Mouse (Mus musculus) intestine, embryonic 16.5 days (tissue): ENCODE results near the gene Tmem125. TPM values are rescaled to one million over a fixed set of nuclear protein-coding genes. Genes with fewer than 3 reads are reported as not detected.

ENCODE experiments used
- ATAC-seq: fragments of 200-750 bp; cut with Nextera tagmentation; 2 replicates; pipeline ENCODE4 v1.8.0; 2017; ENCODE audit warnings: moderate TSS enrichment, moderate library complexity
- H3K27ac ChIP-seq: fragments of 300-500 bp; sonication (generic); 2 replicates; pipeline ENCODE4 v1.5.1; 2014; ENCODE audit warnings: mild to moderate bottlenecking, low read length
- H3K27me3 ChIP-seq: fragments of 300-500 bp; sonication (generic); replicated peaks from 2 replicates; pipeline ENCODE4 v1.6.1; 2014; ENCODE audit warnings: low read length, control low read depth, mixed read lengths; ENCODE audit not compliant: control insufficient read depth, insufficient read depth
- H3K36me3 ChIP-seq: fragments of 300-500 bp; sonication (generic); 2 replicates; pipeline ENCODE4 v1.6.1; 2014; ENCODE audit warnings: low read length, control low read depth; ENCODE audit not compliant: control insufficient read depth, insufficient read depth
- H3K4me1 ChIP-seq: fragments of 300-500 bp; sonication (generic); 2 replicates; pipeline ENCODE4 v1.6.1; 2014; ENCODE audit warnings: low read length, control low read depth, mixed read lengths; ENCODE audit not compliant: control insufficient read depth, insufficient read depth
- H3K4me2 ChIP-seq: fragments of 300-500 bp; sonication (generic); 2 replicates; pipeline ENCODE4 v1.6.1; 2014; ENCODE audit warnings: low read depth, low read length, control low read depth
- H3K4me3 ChIP-seq: fragments of 300-500 bp; sonication (generic); 2 replicates; pipeline ENCODE4 v1.5.1; 2014; ENCODE audit warnings: mild to moderate bottlenecking, low read length
- H3K9ac ChIP-seq: fragments of 300-500 bp; sonication (generic); 2 replicates; pipeline ENCODE4 v1.6.1; 2014; ENCODE audit warnings: low read depth, low read length
- H3K9me3 ChIP-seq: fragments of 300-500 bp; sonication (generic); 2 replicates; pipeline ENCODE4 v1.6.1; 2016; ENCODE audit warnings: low read length, control low read depth; ENCODE audit not compliant: control insufficient read depth
- WGBS: fragments of 180-500 bp; shearing (Covaris S2); extraction: QIAGEN DNeasy Blood & Tissue Kit; methylation state at CpG from one replicate; pipeline ENCODE4 v1.1.7; 2014; 5-methylcytosine and 5-hydroxymethylcytosine counted together
- polyA plus RNA-seq: library from polyadenylated mRNA; unstranded; fragments of >200 nt; fragmentation: Nextera tagmentation; extraction: Ambion mirVana; gene quantifications from 2 replicates; pipeline ENCODE4 v1.2.1, GENCODE M21; 2015

The Tmem125 gene
- polyA plus RNA-seq, 1 experiment from 2014 or later, result 20.0 TPM

GRCm38 (mm10) chr4:118542510-118543157, 1.2 kb downstream of the Tmem125 start:
- H3K9ac ChIP-seq, result peak overlapping the region; percentile 67
- H3K4me1 ChIP-seq, result peaks cover 7% of the 10 kb centered on the region; the same call in 1 of the 2 replicates

GRCm38 (mm10) chr4:118539904-118540303, 3.9 kb downstream of the Tmem125 start:
- WGBS, result 37% methylated on average over 10 of the region's 10 CpGs
- Histone ChIP-seq H3K27me3 (no peaks in the 10 kb centered on the region), H3K27ac (no peak overlapping the region), H3K9ac (no peak overlapping the region), H3K4me3 (no peak overlapping the region), H3K9me3 (no peaks in the 10 kb centered on the region), H3K36me3 (no peaks in the 10 kb centered on the region), H3K4me2 (no peak overlapping the region), H3K4me1 (peaks cover 9% of the 10 kb centered on the region)
- no peak for ATAC-seq

More at GRCm38 (mm10) chr4:118542510-118543157, 1.2 kb downstream of the Tmem125 start:
- Histone ChIP-seq H3K27ac (peak overlapping the region; percentile 79), H3K4me2 (peak overlapping the region; percentile 59), H3K36me3 (no peaks in the 10 kb centered on the region), H3K9me3 (no peaks in the 10 kb centered on the region), H3K4me3 (peak overlapping the region; percentile 47), H3K27me3 (no peaks in the 10 kb centered on the region)
- ATAC-seq, result no peak
- 50% methylated on average over 9 of the region's 9 CpGs for WGBS

GRCm38 (mm10) chr4:118537801-118538200, 6.0 kb downstream of the Tmem125 start:
- peak overlapping the region; percentile 41 for H3K27ac ChIP-seq
- H3K4me3 ChIP-seq, result no peak overlapping the region
- peak; percentile 22; the same call in 1 of the 2 replicates for ATAC-seq
- H3K9me3 ChIP-seq, result no peaks in the 10 kb centered on the region
- no peaks in the 10 kb centered on the region for H3K36me3 ChIP-seq
- peaks cover 9% of the 10 kb centered on the region for H3K4me1 ChIP-seq
- H3K27me3 ChIP-seq, result no peaks in the 10 kb centered on the region
- WGBS, result 28% methylated on average over 6 of the region's 6 CpGs
- no peak overlapping the region for H3K9ac ChIP-seq
- H3K4me2 ChIP-seq, result no peak overlapping the region

- no peak overlapping the region for H3K27ac ChIP-seq
- H3K27me3 ChIP-seq, result no peaks in the 10 kb centered on the region
- no peak overlapping the region for H3K4me2 ChIP-seq
- no peaks in the 10 kb centered on the region for H3K36me3 ChIP-seq
- peaks cover 9% of the 10 kb centered on the region for H3K4me1 ChIP-seq
- WGBS, result 86% methylated on average over 6 of the region's 6 CpGs
- no peak for ATAC-seq
- no peak overlapping the region for H3K4me3 ChIP-seq
- H3K9ac ChIP-seq, result no peak overlapping the region
- no peaks in the 10 kb centered on the region for H3K9me3 ChIP-seq
These were observed 8.2 kb downstream of the Tmem125 start for GRCm38 (mm10) chr4:118535610-118536009.

GRCm38 (mm10) chr4:118533605-118534004, 10.2 kb downstream of the Tmem125 start:
- H3K27ac ChIP-seq, result no peak overlapping the region
- no peaks in the 10 kb centered on the region for H3K9me3 ChIP-seq
- ATAC-seq, result no peak
- H3K9ac ChIP-seq, result no peak overlapping the region
- no peak overlapping the region for H3K4me2 ChIP-seq
- 87% methylated on average over 7 of the region's 7 CpGs for WGBS
- no peaks in the 10 kb centered on the region for H3K36me3 ChIP-seq
- H3K4me3 ChIP-seq, result no peak overlapping the region
- peaks cover 9% of the 10 kb centered on the region for H3K4me1 ChIP-seq
- no peaks in the 10 kb centered on the region for H3K27me3 ChIP-seq

- H3K4me1 ChIP-seq, result peaks cover 5% of the 10 kb centered on the region
- no peak overlapping the region for H3K27ac ChIP-seq
- no peak overlapping the region for H3K4me2 ChIP-seq
- H3K4me3 ChIP-seq, result no peak overlapping the region
- no peak overlapping the region for H3K9ac ChIP-seq
- no peak for ATAC-seq
- no peaks in the 10 kb centered on the region for H3K36me3 ChIP-seq
- WGBS, result 54% methylated on average over 3 of the region's 4 CpGs
- H3K27me3 ChIP-seq, result no peaks in the 10 kb centered on the region
- no peaks in the 10 kb centered on the region for H3K9me3 ChIP-seq
These were observed 10.7 kb downstream of the Tmem125 start for GRCm38 (mm10) chr4:118533156-118533555.

GRCm38 (mm10) chr4:118532663-118533062, 11.2 kb downstream of the Tmem125 start:
- H3K4me2 ChIP-seq, result no peak overlapping the region
- peaks cover 2% of the 10 kb centered on the region for H3K4me1 ChIP-seq
- no peaks in the 10 kb centered on the region for H3K9me3 ChIP-seq
- WGBS, result 72% methylated on average over 5 of the region's 5 CpGs
- H3K27me3 ChIP-seq, result no peaks in the 10 kb centered on the region
- ATAC-seq, result no peak
- no peak overlapping the region for H3K4me3 ChIP-seq
- no peak overlapping the region for H3K9ac ChIP-seq
- H3K27ac ChIP-seq, result no peak overlapping the region
- no peaks in the 10 kb centered on the region for H3K36me3 ChIP-seq

GRCm38 (mm10) chr4:118527720-118528119, 16.1 kb downstream of the Tmem125 start:
- peak overlapping the region; percentile 51 for H3K4me3 ChIP-seq

GRCm38 (mm10) chr4:118527335-118527681, 16.5 kb downstream of the Tmem125 start:
- WGBS, result 37% methylated on average over 5 of the region's 5 CpGs
- Histone ChIP-seq H3K4me3 (peak overlapping the region; percentile 51), H3K4me2 (peak overlapping the region; percentile 60), H3K9me3 (no peaks in the 10 kb centered on the region), H3K27me3 (no peaks in the 10 kb centered on the region), H3K4me1 (peaks cover 12% of the 10 kb centered on the region), H3K27ac (peak overlapping the region; percentile 94), H3K9ac (peak overlapping the region; percentile 70), H3K36me3 (no peaks in the 10 kb centered on the region)
- ATAC-seq, result peak; percentile 43

More at GRCm38 (mm10) chr4:118527720-118528119, 16.1 kb downstream of the Tmem125 start:
- H3K4me2 ChIP-seq, result peak overlapping the region; percentile 60
- H3K27me3 ChIP-seq, result no peaks in the 10 kb centered on the region
- peaks cover 12% of the 10 kb centered on the region for H3K4me1 ChIP-seq
- no peaks in the 10 kb centered on the region for H3K36me3 ChIP-seq
- H3K27ac ChIP-seq, result peak overlapping the region; percentile 94
- H3K9me3 ChIP-seq, result no peaks in the 10 kb centered on the region
- H3K9ac ChIP-seq, result peak overlapping the region; percentile 70
- ATAC-seq, result no peak
- WGBS, result 69% methylated on average over 6 of the region's 6 CpGs
